Mouse (Mus musculus): ENCODE results near the gene Ccdc30. TPM values are rescaled to one million over a fixed set of nuclear protein-coding genes. Genes with fewer than 3 reads are reported as not detected.
A peak's percentile ranks its signal among the peaks of the same experiment; 100 is the strongest.

The Ccdc30 gene
- polyA plus RNA-seq, 1 experiment from 2014 or later = 1.9 TPM

DNA sequence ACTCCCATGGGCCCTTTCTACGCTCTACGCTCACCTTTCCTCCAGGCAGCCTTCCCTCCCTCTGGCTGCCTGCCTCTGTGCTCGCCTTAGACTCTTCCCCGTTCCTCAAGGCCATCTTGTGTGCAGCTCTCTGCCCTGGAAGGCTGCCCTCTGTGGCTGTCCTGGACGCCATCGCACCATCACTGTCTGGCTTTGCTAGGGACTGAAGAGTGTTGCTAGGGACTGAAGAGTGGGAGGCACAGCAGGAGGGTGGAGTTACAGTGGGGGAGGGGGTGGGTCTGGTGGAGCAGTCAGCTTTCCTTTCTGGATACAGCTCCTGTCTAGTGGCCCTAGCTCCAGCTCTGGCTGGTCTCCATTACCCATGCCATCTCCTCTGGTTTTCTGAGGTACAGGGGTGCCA is 27.2 kb upstream of the Ccdc30 start:
- H3K27ac ChIP-seq (replicated peaks) = no peak overlapping the region

DNA sequence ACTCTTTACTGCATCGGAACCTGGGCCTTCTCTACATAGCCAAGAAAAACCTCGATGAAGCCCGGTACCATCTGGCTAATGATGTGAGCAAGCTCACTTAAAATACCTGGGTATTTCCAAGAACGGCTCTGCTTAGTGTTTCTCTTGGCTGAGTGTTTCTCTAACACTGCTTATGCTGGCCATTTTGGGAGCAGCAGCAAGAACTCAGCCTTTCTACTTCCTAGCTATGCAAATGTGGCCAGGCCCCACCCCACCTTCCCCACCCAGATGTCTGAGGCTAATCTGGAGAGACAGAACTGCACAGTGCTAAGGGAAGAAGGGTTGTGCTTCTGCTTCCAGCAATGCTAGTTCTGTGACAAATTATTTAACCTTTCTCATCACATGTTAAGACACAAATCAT is 26.5 kb upstream of the Ccdc30 start:
- H3K9ac ChIP-seq = no peak overlapping the region
- no peaks in the 10 kb centered on the region for H3K9me3 ChIP-seq
- peaks cover 5% of the 10 kb centered on the region; the same call in 1 of the 2 replicates for H3K4me1 ChIP-seq
- no peak overlapping the region for H3K4me2 ChIP-seq
- H3K27ac ChIP-seq (replicated peaks) = no peak overlapping the region
- WGBS = 83% methylated on average over 4 of the region's 4 CpGs
- ATAC-seq (ENCODE audit: extremely low read depth, insufficient number of reproducible peaks, low FRiP score, low TSS enrichment) = no peak
- H3K4me3 ChIP-seq = no peak overlapping the region
- no peaks in the 10 kb centered on the region for H3K27me3 ChIP-seq (replicated peaks)
- H3K36me3 ChIP-seq = no peaks in the 10 kb centered on the region

More for the DNA sequence above, 27.2 kb upstream of the Ccdc30 start:
- H3K4me3 ChIP-seq = no peak overlapping the region
- H3K9ac ChIP-seq = no peak overlapping the region
- no peaks in the 10 kb centered on the region for H3K9me3 ChIP-seq
- H3K4me1 ChIP-seq = peaks cover 5% of the 10 kb centered on the region; the same call in 1 of the 2 replicates
- no peak for ATAC-seq (ENCODE audit: extremely low read depth, insufficient number of reproducible peaks, low FRiP score, low TSS enrichment)
- 50% methylated on average over 6 of the region's 6 CpGs for WGBS
- H3K27me3 ChIP-seq (replicated peaks) = no peaks in the 10 kb centered on the region
- no peak overlapping the region for H3K4me2 ChIP-seq
- no peaks in the 10 kb centered on the region for H3K36me3 ChIP-seq

DNA sequence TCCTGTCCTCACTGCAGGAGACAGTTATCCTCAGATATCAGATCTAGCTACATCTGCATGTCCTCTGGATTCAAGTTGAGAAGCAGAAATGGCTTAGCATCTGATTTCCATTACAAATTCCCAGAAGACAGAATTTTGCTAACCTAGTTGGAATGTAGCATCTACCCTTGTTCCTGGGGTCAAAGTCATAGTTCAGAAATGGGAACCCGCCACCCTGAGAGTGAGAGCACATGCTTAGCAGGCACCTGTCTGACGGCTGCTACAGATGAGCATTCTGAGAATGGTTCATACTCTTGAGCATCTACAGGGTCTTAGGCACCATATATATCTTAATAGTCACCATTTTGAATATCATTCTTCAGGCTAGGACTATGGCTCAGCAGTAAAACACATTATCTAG is 22.6 kb upstream of the Ccdc30 start:
- no peak overlapping the region for H3K27ac ChIP-seq (replicated peaks)
- H3K4me2 ChIP-seq = no peak overlapping the region
- H3K36me3 ChIP-seq = no peaks in the 10 kb centered on the region
- no peak for ATAC-seq (ENCODE audit: extremely low read depth, insufficient number of reproducible peaks, low FRiP score, low TSS enrichment)
- peaks cover 9% of the 10 kb centered on the region for H3K9me3 ChIP-seq
- H3K4me3 ChIP-seq = no peak overlapping the region
- H3K9ac ChIP-seq = no peak overlapping the region
- H3K27me3 ChIP-seq (replicated peaks) = 0 out of 2 replicates have a peak, but pooled peaks cover 6% of the 10 kb centered on the region
- H3K4me1 ChIP-seq = peaks cover 5% of the 10 kb centered on the region; the same call in 1 of the 2 replicates
- WGBS = 74% methylated on average over 2 of the region's 2 CpGs

DNA sequence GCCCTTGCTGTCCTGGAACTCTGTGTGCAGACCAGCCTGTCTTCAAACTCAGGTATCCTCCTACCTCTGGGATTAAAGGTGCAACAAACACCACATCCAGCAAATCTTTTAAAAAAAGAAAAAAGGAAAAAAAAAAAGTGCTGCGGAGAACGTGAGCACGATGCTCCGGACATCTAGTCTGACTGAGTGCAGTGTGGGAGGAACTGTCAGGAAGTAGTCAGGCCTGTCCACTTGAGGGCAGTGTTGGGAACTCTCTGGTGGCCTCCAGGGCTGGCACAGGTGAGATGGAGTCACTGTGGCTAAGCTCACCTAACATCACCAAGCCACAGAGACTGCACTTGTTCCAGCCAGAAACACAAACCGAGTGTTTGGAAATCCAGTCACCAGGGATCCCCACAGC is 15.4 kb upstream of the Ccdc30 start:
- H3K27ac ChIP-seq (replicated peaks) = no peak overlapping the region
- no peak overlapping the region for H3K4me3 ChIP-seq
- WGBS = 25% methylated on average over 5 of the region's 5 CpGs
- no peaks in the 10 kb centered on the region for H3K4me1 ChIP-seq
- H3K9me3 ChIP-seq = peaks cover 4% of the 10 kb centered on the region
- H3K9ac ChIP-seq = no peak overlapping the region
- ATAC-seq (ENCODE audit: extremely low read depth, insufficient number of reproducible peaks, low FRiP score, low TSS enrichment) = no peak
- no peaks in the 10 kb centered on the region for H3K36me3 ChIP-seq
- H3K27me3 ChIP-seq (replicated peaks) = 0 out of 2 replicates have a peak, but pooled peaks cover 6% of the 10 kb centered on the region
- peak overlapping the region; percentile 18; the same call in 1 of the 2 replicates for H3K4me2 ChIP-seq

DNA sequence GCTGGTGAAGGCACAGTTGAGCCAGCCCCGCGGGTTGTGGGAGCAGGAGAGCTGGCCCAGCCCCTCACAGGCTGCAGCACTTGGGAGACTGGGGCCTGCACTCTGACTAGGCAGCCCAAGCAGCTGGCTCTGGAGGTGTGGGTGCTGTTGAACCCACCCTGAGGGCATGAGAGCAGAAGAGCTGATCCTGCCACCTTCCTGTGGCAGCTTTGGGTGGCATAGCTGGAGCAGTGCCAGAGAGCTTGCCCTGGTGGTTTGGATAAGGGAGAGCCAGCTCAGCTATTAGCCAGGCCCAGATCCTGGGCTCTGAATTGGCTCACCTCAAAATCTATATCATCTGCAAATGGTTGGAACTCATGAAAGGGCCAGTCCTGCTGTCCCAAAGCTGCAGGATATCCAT is 12.4 kb upstream of the Ccdc30 start:
- Histone ChIP-seq H3K4me1 (peaks cover 7% of the 10 kb centered on the region), H3K4me3 (no peak overlapping the region), H3K27ac (replicated peaks) (no peak overlapping the region), H3K4me2 (no peak overlapping the region), H3K27me3 (replicated peaks) (no peaks in the 10 kb centered on the region), H3K36me3 (no peaks in the 10 kb centered on the region), H3K9ac (no peak overlapping the region), H3K9me3 (no peaks in the 10 kb centered on the region)
- 48% methylated on average over 2 of the region's 2 CpGs for WGBS
- no peak for ATAC-seq (ENCODE audit: extremely low read depth, insufficient number of reproducible peaks, low FRiP score, low TSS enrichment)

DNA sequence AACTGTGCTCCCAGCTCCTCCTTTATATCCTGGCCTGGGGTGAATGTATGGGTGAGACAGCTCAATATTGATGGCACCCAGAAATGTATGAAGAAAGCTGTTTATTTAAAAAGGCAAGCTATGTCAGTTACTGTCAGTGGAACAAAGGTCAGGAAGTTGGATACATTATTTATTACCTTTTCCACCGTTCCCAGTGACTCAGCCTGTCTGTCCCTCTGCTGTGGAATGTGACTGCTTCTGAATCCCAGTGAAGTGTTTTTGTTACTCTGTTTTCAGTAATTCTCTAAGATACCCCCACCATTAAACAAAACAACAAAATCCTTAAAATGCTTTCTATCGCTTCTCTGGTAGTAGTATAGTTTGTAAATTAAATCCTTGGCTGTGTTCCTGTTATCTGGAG is 10.3 kb upstream of the Ccdc30 start:
- Histone ChIP-seq H3K4me2 (no peak overlapping the region), H3K27ac (replicated peaks) (no peak overlapping the region), H3K4me3 (no peak overlapping the region), H3K4me1 (peaks cover 18% of the 10 kb centered on the region), H3K9me3 (no peaks in the 10 kb centered on the region), H3K27me3 (replicated peaks) (no peaks in the 10 kb centered on the region), H3K9ac (no peak overlapping the region), H3K36me3 (no peaks in the 10 kb centered on the region)
- no peak for ATAC-seq (ENCODE audit: extremely low read depth, insufficient number of reproducible peaks, low FRiP score, low TSS enrichment)
- 53% methylated on average over 2 of the region's 2 CpGs for WGBS

DNA sequence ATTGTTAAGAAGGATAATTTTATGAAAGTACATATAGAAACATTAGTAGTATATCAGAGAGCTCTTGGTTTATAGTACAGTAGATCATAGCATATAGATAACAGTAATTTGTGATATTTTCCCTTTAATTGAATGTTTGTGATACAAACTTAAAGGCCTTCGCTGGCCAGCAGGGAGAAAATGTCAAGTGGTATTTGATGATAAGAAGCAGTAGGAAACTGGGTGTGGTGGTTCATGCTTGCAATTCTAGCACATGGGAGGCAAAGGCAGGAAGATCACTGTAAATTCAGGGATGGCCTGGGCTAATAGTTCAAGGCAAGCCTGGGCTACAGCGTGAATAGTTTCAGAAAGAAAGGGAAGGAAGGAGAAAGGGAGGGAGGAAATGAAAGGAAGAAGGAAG is 9.8 kb upstream of the Ccdc30 start:
- Histone ChIP-seq H3K9me3 (no peaks in the 10 kb centered on the region), H3K9ac (no peak overlapping the region), H3K36me3 (peaks cover 4% of the 10 kb centered on the region; the same call in 1 of the 2 replicates), H3K27me3 (replicated peaks) (no peaks in the 10 kb centered on the region), H3K4me3 (no peak overlapping the region), H3K27ac (replicated peaks) (no peak overlapping the region), H3K4me2 (no peak overlapping the region), H3K4me1 (peaks cover 20% of the 10 kb centered on the region)
- WGBS = 64% methylated on average over 2 of the region's 2 CpGs
- no peak for ATAC-seq (ENCODE audit: extremely low read depth, insufficient number of reproducible peaks, low FRiP score, low TSS enrichment)

DNA sequence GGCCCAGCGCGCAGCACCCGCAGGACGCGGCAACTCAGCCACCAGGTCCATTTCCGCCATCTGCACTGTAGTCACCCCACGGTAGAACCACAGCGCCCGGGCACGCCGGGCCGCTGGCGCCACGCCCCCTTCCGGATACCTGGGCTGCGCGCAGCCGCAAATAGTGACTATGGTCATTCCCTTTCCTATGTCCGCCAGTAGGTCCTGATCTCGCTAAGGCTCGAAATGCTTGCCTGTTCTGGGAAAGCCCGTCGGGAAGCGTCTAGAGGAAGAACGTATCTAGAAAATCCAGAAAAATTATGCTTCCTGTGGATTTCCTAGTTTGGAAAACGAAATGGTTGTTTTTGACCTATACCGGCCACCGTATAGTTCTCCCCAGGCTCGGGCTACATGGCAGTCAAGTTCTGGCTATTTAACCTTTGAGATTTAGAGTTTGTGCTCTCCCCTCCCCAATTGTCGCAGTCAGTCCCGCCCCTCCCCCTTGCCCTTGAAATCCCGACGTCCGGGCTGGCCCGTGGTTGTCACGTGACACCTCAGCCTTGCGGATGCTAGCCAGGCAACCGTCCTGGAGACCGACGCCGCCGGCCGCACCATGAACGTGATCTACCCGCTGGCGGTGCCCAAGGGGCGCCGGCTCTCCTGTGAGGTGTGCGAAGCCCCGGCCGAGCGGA is 7.1 kb upstream of the Ccdc30 start, which contains the start of the genes Ppcs and Zmynd12:
TSS of gene Ppcs (minus strand) at position 127 of the 671 bp plus-strand sequence.
TSS of gene Zmynd12 (plus strand) at position 521 of the 671 bp plus-strand sequence.
- ATAC-seq (ENCODE audit: extremely low read depth, insufficient number of reproducible peaks, low FRiP score, low TSS enrichment) = peak; percentile 88
- H3K27me3 ChIP-seq (replicated peaks) = no peaks in the 10 kb centered on the region
- peak within 1 kb of the TSS; percentile 91 for H3K9ac ChIP-seq
- H3K36me3 ChIP-seq = peaks cover 18% of the 10 kb centered on the region
- H3K9me3 ChIP-seq = no peaks in the 10 kb centered on the region
- WGBS = under 1% methylated on average over 52 of the region's 52 CpGs
- H3K27ac ChIP-seq (replicated peaks) = peak within 1 kb of the TSS; percentile 92
- peaks cover 33% of the 10 kb centered on the region for H3K4me1 ChIP-seq
- peak within 1 kb of the TSS; percentile 71 for H3K4me3 ChIP-seq
- H3K4me2 ChIP-seq = peak within 1 kb of the TSS; percentile 86

DNA sequence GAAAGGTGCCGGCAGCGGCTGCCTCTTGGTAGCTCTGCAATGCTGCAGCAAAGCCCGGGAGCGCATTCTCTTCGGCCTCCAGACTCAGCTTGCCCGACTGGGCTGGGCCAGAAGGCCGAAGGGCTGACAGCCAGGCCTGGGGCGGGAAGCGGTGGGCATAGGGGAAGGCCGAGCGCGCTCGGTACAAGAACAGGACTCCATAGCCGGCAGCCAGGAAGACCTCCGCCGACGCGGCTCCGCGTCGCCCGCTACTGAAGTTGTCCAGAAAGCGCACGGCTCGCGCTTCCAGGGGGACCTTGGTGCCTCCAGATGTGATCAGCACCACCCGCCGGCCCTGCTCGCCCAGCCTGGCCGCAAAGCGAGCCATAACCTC is 6.6 kb upstream of the Ccdc30 start:
- H3K36me3 ChIP-seq = peaks cover 18% of the 10 kb centered on the region
- H3K27ac ChIP-seq (replicated peaks) = peak overlapping the region; percentile 92
- under 1% methylated on average over 31 of the region's 31 CpGs for WGBS
- no peaks in the 10 kb centered on the region for H3K9me3 ChIP-seq
- peaks cover 36% of the 10 kb centered on the region for H3K4me1 ChIP-seq
- peak overlapping the region; percentile 91 for H3K9ac ChIP-seq
- H3K27me3 ChIP-seq (replicated peaks) = no peaks in the 10 kb centered on the region
- peak; percentile 52; the same call in 1 of the 2 replicates for ATAC-seq (ENCODE audit: extremely low read depth, insufficient number of reproducible peaks, low FRiP score, low TSS enrichment)
- peak overlapping the region; percentile 86 for H3K4me2 ChIP-seq
- H3K4me3 ChIP-seq = peak overlapping the region; percentile 71

DNA sequence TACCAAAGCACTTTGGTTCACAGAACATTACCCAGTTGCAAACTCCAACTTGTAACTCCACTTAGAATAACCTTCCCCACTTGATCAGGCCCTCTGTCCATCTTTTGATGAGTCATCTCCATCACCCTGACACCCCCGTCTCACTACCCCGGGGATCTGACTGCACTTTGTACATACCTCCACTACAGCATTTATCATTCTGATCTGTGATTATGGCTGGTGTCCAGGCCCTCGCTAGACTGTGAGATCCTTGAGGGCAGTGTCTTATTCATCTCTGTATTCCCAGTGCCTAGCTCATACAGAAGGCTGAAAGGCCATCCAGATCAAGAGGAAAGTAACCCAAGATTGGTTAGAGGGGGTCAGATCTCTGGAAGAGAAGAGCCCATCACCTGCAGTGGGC is 5.9 kb upstream of the Ccdc30 start:
- Histone ChIP-seq H3K9me3 (no peaks in the 10 kb centered on the region), H3K4me1 (peaks cover 36% of the 10 kb centered on the region), H3K27me3 (replicated peaks) (no peaks in the 10 kb centered on the region), H3K4me3 (peak overlapping the region; percentile 71), H3K36me3 (peaks cover 18% of the 10 kb centered on the region), H3K9ac (peak overlapping the region; percentile 91), H3K27ac (replicated peaks) (0 out of 2 replicates have a peak overlapping the region, but pooled peaks have one; percentile 92), H3K4me2 (peak overlapping the region; percentile 86)
- ATAC-seq (ENCODE audit: extremely low read depth, insufficient number of reproducible peaks, low FRiP score, low TSS enrichment) = no peak
- 26% methylated on average over 3 of the region's 3 CpGs for WGBS

DNA sequence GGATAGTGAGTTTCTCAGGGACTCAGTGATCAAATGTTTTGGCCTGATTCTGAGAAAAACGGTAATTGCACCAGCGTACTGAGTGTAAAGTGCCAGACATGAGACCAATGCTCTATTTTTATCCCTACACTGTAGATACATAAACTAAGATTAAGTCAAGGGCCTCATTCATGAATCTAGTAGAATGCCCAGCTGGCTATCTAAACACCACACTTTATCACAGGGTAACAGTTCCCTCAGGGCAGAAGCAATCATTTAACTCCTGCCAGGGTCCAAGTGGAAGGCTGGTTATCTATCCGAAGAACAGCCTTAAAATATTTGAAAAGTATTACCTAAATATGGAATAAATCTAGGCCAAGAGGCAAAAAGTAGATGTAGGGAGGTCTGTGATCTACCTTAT is 2.6 kb upstream of the Ccdc30 start:
- ATAC-seq (ENCODE audit: extremely low read depth, insufficient number of reproducible peaks, low FRiP score, low TSS enrichment) = no peak
- H3K27me3 ChIP-seq (replicated peaks) = no peaks in the 10 kb centered on the region; the same call in 1 of the 2 replicates
- H3K4me2 ChIP-seq = 0 out of 2 replicates have a peak overlapping the region, but pooled peaks have one; percentile 1
- H3K4me3 ChIP-seq = no peak overlapping the region
- H3K4me1 ChIP-seq = peaks cover 36% of the 10 kb centered on the region
- H3K9me3 ChIP-seq = no peaks in the 10 kb centered on the region
- peaks cover 18% of the 10 kb centered on the region for H3K36me3 ChIP-seq
- peak overlapping the region; percentile 36; the same call in 1 of the 2 replicates for H3K27ac ChIP-seq (replicated peaks)
- H3K9ac ChIP-seq = no peak overlapping the region
- WGBS = 50% methylated on average over 3 of the region's 3 CpGs

DNA sequence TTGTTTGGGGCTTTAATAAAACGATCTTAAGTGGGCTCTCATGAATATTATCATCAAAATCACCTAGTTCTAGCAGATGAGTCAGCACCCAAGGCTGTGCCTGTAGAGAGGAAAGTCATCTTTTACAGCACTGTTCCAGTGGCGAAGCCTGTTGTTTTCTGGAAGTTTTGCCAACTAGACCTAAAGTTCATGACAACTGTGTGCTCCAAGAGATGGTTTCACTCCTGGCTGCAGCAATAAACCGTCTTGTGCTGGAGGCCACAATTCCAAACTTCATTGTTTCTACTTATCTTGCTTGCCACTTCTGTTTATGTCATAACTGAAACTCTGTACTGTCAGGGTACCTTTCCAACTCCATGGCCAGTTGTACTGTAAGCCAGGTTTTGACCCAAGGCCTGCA is 1.9 kb upstream of the Ccdc30 start:
- WGBS = 64% methylated on average over 3 of the region's 3 CpGs
- H3K4me1 ChIP-seq = peaks cover 42% of the 10 kb centered on the region
- H3K4me3 ChIP-seq = no peak overlapping the region
- no peaks in the 10 kb centered on the region for H3K9me3 ChIP-seq
- no peaks in the 10 kb centered on the region; the same call in 1 of the 2 replicates for H3K27me3 ChIP-seq (replicated peaks)
- H3K27ac ChIP-seq (replicated peaks) = peak overlapping the region; percentile 36; the same call in 1 of the 2 replicates
- no peak for ATAC-seq (ENCODE audit: extremely low read depth, insufficient number of reproducible peaks, low FRiP score, low TSS enrichment)
- H3K36me3 ChIP-seq = peaks cover 18% of the 10 kb centered on the region
- no peak overlapping the region for H3K4me2 ChIP-seq
- no peak overlapping the region for H3K9ac ChIP-seq

Data from heart, embryonic 13.5 days (tissue).